Mouse (Mus musculus) limb, embryonic 14.5 days (tissue): ENCODE measurements at regions not wholly inside any gene's neighbourhood (a gene's known extent, or its start where the extent isn't known, plus 50 kb on each side); places are given as distances from the start of the nearest gene placed in this dataset.
A peak's percentile ranks its signal among the peaks of the same experiment; 100 is the strongest.

ENCODE experiments used
- ATAC-seq: fragments of 200-750 bp; cut with Nextera tagmentation; 2 replicates; pipeline ENCODE4 v1.8.0; 2017; ENCODE audit warnings: low read depth, moderate number of reproducible peaks, moderate TSS enrichment; ENCODE audit not compliant: low FRiP score
- DNase-seq: peaks from one replicate; pipeline ENCODE4 v3.0.0-alpha.2; 2015; ENCODE audit warnings: low spot score
- H3K27ac ChIP-seq: fragments of 300-500 bp; sonication (generic); replicated peaks from 2 replicates; pipeline ENCODE4 v1.5.1; 2014; ENCODE audit warnings: low read depth, mild to moderate bottlenecking, low read length, moderate library complexity, mixed read lengths
- H3K27me3 ChIP-seq: fragments of 300-500 bp; sonication (generic); 2 replicates; pipeline ENCODE4 v1.6.1; 2014; ENCODE audit warnings: low read length, mixed read lengths; ENCODE audit not compliant: control insufficient read depth, insufficient read depth
- H3K36me3 ChIP-seq: fragments of 300-500 bp; sonication (generic); 2 replicates; pipeline ENCODE4 v1.6.1; 2014; ENCODE audit warnings: mild to moderate bottlenecking, low read length, moderate library complexity, mixed read lengths; ENCODE audit not compliant: control insufficient read depth, insufficient read depth
- H3K4me1 ChIP-seq: fragments of 300-500 bp; sonication (generic); 2 replicates; pipeline ENCODE4 v1.6.1; 2014; ENCODE audit warnings: antibody characterized with exemption, low read length, mixed read lengths; ENCODE audit not compliant: control insufficient read depth, insufficient read depth
- H3K4me2 ChIP-seq: fragments of 300-500 bp; sonication (generic); replicated peaks from 2 replicates; pipeline ENCODE4 v1.6.1; 2014; ENCODE audit warnings: low read depth, mild to moderate bottlenecking, low read length, moderate library complexity; ENCODE audit not compliant: severe bottlenecking
- H3K4me3 ChIP-seq: fragments of 300-500 bp; sonication (generic); replicated peaks from 2 replicates; pipeline ENCODE4 v1.5.1; 2014; ENCODE audit warnings: low read length
- H3K9ac ChIP-seq: fragments of 300-500 bp; sonication (generic); 2 replicates; pipeline ENCODE4 v1.6.1; 2014; ENCODE audit warnings: mild to moderate bottlenecking, low read depth, low read length, moderate library complexity; ENCODE audit not compliant: severe bottlenecking
- H3K9me3 ChIP-seq: fragments of 300-500 bp; sonication (generic); 2 replicates; pipeline ENCODE4 v1.6.1; 2016; ENCODE audit warnings: low read length; ENCODE audit not compliant: control insufficient read depth
- POLR2A ChIP-seq: fragments of 200-500 bp; IDR thresholded peaks from 2 replicates; pipeline ENCODE4 v1.8.0; 2012; ENCODE audit warnings: inconsistent platforms, mild to moderate bottlenecking, moderate library complexity, borderline replicate concordance; ENCODE audit not compliant: insufficient read depth, insufficient read length; ENCODE audit errors: extremely low read depth
- WGBS: fragments of 180-500 bp; shearing (Covaris S2); extraction: QIAGEN DNeasy Blood & Tissue Kit; methylation state at CpG from one replicate; pipeline ENCODE4 v1.1.7; 2014; 5-methylcytosine and 5-hydroxymethylcytosine counted together

- peak; percentile 79 for ATAC-seq
- Histone ChIP-seq H3K27me3 (no peaks in the 10 kb centered on the region), H3K36me3 (no peaks in the 10 kb centered on the region), H3K4me3 (no peak overlapping the region), H3K9ac (no peak overlapping the region), H3K4me2 (no peak overlapping the region), H3K4me1 (no peaks in the 10 kb centered on the region), H3K27ac (no peak overlapping the region), H3K9me3 (no peaks in the 10 kb centered on the region)
- DNase-seq: peak; percentile 60
- 55% methylated on average over 12 of the region's 12 CpGs for WGBS
- no peak for TF ChIP-seq POLR2A
Measured at GRCm38 (mm10) chrX:12365582-12366323, 205.6 kb upstream of the Bcor start.

DNA sequence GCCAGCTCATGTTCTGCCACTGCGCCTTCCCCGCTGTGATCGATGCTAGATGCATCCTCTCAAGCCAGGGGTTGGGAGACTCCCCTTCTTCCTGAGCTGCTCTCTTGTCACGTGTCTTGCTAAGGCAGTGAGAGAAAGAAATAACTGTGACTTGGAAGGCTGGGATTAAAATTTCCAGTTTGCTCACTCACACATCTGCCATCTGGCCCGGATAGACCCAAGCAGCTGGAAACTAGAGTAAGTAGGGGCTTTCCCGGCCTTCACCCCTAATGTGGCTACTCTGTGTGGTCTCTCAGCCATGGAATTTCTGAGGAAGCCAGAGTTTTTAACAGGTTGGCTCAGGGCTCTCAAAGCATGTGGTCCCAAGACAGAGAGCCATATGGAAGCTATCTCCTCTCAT lies 206.6 kb upstream of the Bcor start:
- ATAC-seq: peak; percentile 50; the same call in 1 of the 2 replicates
- Histone ChIP-seq H3K4me2 (no peak overlapping the region), H3K4me3 (no peak overlapping the region), H3K9me3 (no peaks in the 10 kb centered on the region), H3K9ac (no peak overlapping the region), H3K36me3 (no peaks in the 10 kb centered on the region), H3K27ac (no peak overlapping the region), H3K27me3 (no peaks in the 10 kb centered on the region), H3K4me1 (no peaks in the 10 kb centered on the region)
- WGBS: 68% methylated on average over 6 of the region's 6 CpGs
- no peak for TF ChIP-seq POLR2A
- peak; percentile 22 for DNase-seq

GRCm38 (mm10) chrX:12373670-12374069 lies 213.5 kb upstream of the Bcor start:
- no peaks in the 10 kb centered on the region for H3K4me1 ChIP-seq

DNA sequence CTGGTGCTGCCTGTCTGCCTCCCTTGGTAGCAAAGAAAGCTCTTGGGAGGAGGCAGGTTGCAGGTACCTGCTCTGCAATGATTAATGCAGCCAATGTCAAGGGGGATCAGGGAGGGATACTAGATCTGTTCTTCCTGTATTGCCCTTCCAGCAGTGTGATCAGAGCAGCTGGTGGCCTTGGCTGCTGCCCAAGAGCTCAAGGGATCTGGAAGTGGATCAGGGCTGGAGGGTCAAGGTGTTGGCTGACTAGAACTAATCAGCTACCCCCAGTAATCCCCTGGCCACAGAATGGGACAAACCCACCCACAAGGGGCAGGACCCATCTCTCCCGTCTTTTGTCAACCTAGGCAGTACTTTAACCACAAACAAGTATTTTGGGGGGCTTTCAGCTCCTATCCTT lies 211.8 kb upstream of the Atp6ap2 start:
- ATAC-seq: no peak
- Histone ChIP-seq H3K27me3 (no peaks in the 10 kb centered on the region), H3K27ac (no peak overlapping the region), H3K9me3 (no peaks in the 10 kb centered on the region), H3K4me3 (no peak overlapping the region), H3K4me2 (no peak overlapping the region), H3K36me3 (no peaks in the 10 kb centered on the region), H3K9ac (no peak overlapping the region), H3K4me1 (no peaks in the 10 kb centered on the region)
- TF ChIP-seq POLR2A: no peak
- no peak for DNase-seq
- 63% methylated on average over 1 of the region's 1 CpGs for WGBS

More at GRCm38 (mm10) chrX:12373670-12374069, 213.5 kb upstream of the Bcor start:
- TF ChIP-seq POLR2A: no peak
- no peaks in the 10 kb centered on the region for H3K9me3 ChIP-seq
- H3K27ac ChIP-seq: no peak overlapping the region
- no peak for ATAC-seq
- WGBS: 65% methylated on average over 6 of the region's 6 CpGs
- H3K36me3 ChIP-seq: no peaks in the 10 kb centered on the region
- H3K27me3 ChIP-seq: no peaks in the 10 kb centered on the region
- DNase-seq: no peak
- no peak overlapping the region for H3K4me3 ChIP-seq
- H3K4me2 ChIP-seq: no peak overlapping the region
- no peak overlapping the region for H3K9ac ChIP-seq

GRCm38 (mm10) chrX:12376238-12376980 lies 211.2 kb upstream of the Atp6ap2 start:
- WGBS: 73% methylated on average over 6 of the region's 6 CpGs
- no peak overlapping the region for H3K4me2 ChIP-seq
- TF ChIP-seq POLR2A: no peak
- no peaks in the 10 kb centered on the region for H3K9me3 ChIP-seq
- no peaks in the 10 kb centered on the region for H3K27me3 ChIP-seq
- H3K4me1 ChIP-seq: no peaks in the 10 kb centered on the region
- no peak overlapping the region for H3K4me3 ChIP-seq
- DNase-seq (no peak), ATAC-seq (no peak)
- H3K27ac ChIP-seq: no peak overlapping the region
- no peaks in the 10 kb centered on the region for H3K36me3 ChIP-seq
- H3K9ac ChIP-seq: no peak overlapping the region
